Mouse (Mus musculus) heart, adult 2 months (tissue): ENCODE data around the gene Adm2. TPM values are rescaled to one million over a fixed set of nuclear protein-coding genes. Genes with fewer than 3 reads are reported as not detected.

Source experiments
- DNase-seq, 2 experiments: peaks; one replicate each; pipeline ENCODE4 v3.0.0; 2021
- H3K27ac ChIP-seq: fragments of 200-600 bp; 2 replicates; pipeline ENCODE4 v1.8.1; 2022
- H3K27me3 ChIP-seq: fragments of 200-500 bp; 2 replicates; pipeline ENCODE4 v1.6.1; 2012; ENCODE audit warnings: mild to moderate bottlenecking, low read length, inconsistent platforms, mixed read lengths; ENCODE audit not compliant: control insufficient read depth, insufficient read depth
- H3K36me3 ChIP-seq: fragments of 200-500 bp; 2 replicates; pipeline ENCODE4 v1.6.1; 2012; ENCODE audit warnings: low read length, inconsistent platforms; ENCODE audit not compliant: control insufficient read depth, insufficient read depth
- H3K4me1 ChIP-seq: fragments of 200-500 bp; 2 replicates; pipeline ENCODE4 v1.6.1; 2011; ENCODE audit warnings: low read length; ENCODE audit not compliant: control insufficient read depth, insufficient read depth
- H3K4me3 ChIP-seq: fragments of 200-600 bp; 2 replicates; pipeline ENCODE4 v1.8.1; 2022
- H3K79me2 ChIP-seq: fragments of 200-500 bp; replicated peaks from 2 replicates; pipeline ENCODE4 v1.6.1; 2012; ENCODE audit warnings: mild to moderate bottlenecking, inconsistent platforms, low read length, moderate library complexity, mixed read lengths; ENCODE audit not compliant: control insufficient read depth, insufficient read depth
- H3K9ac ChIP-seq: fragments of 200-500 bp; 2 replicates; pipeline ENCODE4 v1.6.1; 2012; ENCODE audit warnings: low read depth, mild to moderate bottlenecking, control low read depth, inconsistent platforms, low read length, mixed read lengths
- CTCF ChIP-seq: fragments of 200-600 bp; IDR thresholded peaks from 2 replicates; pipeline ENCODE4 v1.8.1; 2022; ENCODE audit warnings: antibody characterized with exemption, mild to moderate bottlenecking, moderate library complexity
- EP300 ChIP-seq: fragments of 200-500 bp; IDR thresholded peaks from 2 replicates; pipeline ENCODE4 v1.6.1; 2011; ENCODE audit warnings: low read depth, low read length, control low read depth; ENCODE audit not compliant: insufficient read depth
- POLR2A ChIP-seq: fragments of 200-500 bp; IDR thresholded peaks from 2 replicates; pipeline ENCODE4 v1.6.1; 2011; ENCODE audit warnings: mild to moderate bottlenecking, low read depth, low read length, control low read depth; ENCODE audit not compliant: insufficient read depth
- WGBS: fragments of 180-500 bp; shearing (Covaris S2); methylation state at CpG from one replicate; pipeline ENCODE4 v1.1.7; 2018; 5-methylcytosine and 5-hydroxymethylcytosine counted together
- intact Hi-C: fragments of 180-260 bp; cut with DNase I; formaldehyde crosslinking; loops from one replicate; pipeline ENCODE4 v1.15.1; 2025
- polyA plus RNA-seq: library from polyadenylated mRNA; depleted of rRNA; stranded (reverse); fragments of >200 nt; gene quantifications from 2 replicates; pipeline ENCODE4 v1.2.3, GENCODE M21; 2012
- total RNA-seq, 2 experiments: library from RNA; stranded (reverse); gene quantifications; 2 replicates each; pipeline ENCODE4 v1.2.3; 2021

Adm2 gene
- total and polyA plus RNA-seq, 3 experiments = not detected

DNA sequence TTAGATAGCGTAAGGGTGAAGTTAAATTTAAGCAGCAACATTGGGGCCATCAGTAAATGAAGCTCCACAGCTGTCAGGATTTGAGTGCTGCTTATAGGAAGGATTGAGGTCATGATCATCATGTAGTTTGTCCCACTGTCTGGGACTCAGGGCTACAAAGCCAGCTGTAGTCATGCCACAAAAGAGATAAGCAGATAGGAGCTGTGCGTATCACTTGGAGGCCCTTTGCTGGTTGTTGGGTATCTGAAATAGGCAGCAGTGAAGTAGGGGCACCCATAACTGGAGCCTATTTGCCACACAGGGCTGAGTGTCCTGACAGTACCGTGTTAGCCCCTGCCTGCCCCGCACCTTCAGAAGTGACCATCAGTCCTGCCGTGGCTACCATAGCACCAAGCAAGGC lies 37.0 kb upstream of the Adm2 start:
- Histone ChIP-seq H3K9ac (no peak overlapping the region), H3K36me3 (no peaks in the 10 kb centered on the region), H3K4me3 (no peak overlapping the region), H3K27me3 (no peaks in the 10 kb centered on the region), H3K4me1 (no peaks in the 10 kb centered on the region), H3K27ac (no peak overlapping the region), H3K79me2 (no peaks in the 10 kb centered on the region)
- intact Hi-C loops = no loop called here
- DNase-seq = no peak
- 95% methylated on average over 5 of the region's 5 CpGs for WGBS
- no peak for TF ChIP-seq POLR2A
- TF ChIP-seq EP300 = no peak
- no peak for TF ChIP-seq CTCF

DNA sequence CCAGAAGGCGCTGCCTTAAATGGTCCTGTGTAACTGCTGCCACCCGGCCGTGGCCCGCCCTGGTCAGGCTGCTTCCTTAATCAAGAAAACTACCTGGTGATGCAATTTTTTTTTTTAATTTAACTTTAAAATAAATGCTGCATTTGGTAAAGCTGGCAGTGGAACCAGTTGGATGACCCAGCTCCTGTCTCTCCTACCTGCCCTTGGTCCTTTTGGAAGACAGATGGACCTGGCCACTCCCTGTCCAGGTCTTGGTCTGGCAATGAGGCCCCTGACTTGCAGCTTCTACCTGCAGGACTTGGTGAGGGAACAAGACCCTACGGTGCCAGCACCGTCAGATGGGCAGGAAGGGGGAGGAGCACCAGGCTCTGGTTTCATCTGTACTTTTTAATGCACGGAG lies 36.4 kb upstream of the Adm2 start:
- no peak for TF ChIP-seq CTCF
- TF ChIP-seq EP300 = no peak
- no peak for TF ChIP-seq POLR2A
- H3K9ac ChIP-seq = no peak overlapping the region
- no peaks in the 10 kb centered on the region for H3K36me3 ChIP-seq
- H3K4me3 ChIP-seq = no peak overlapping the region
- WGBS = 71% methylated on average over 7 of the region's 7 CpGs
- H3K4me1 ChIP-seq = no peaks in the 10 kb centered on the region
- intact Hi-C loops = no loop called here
- no peaks in the 10 kb centered on the region for H3K27me3 ChIP-seq
- no peaks in the 10 kb centered on the region for H3K79me2 ChIP-seq
- no peak overlapping the region for H3K27ac ChIP-seq
- DNase-seq = no peak

DNA sequence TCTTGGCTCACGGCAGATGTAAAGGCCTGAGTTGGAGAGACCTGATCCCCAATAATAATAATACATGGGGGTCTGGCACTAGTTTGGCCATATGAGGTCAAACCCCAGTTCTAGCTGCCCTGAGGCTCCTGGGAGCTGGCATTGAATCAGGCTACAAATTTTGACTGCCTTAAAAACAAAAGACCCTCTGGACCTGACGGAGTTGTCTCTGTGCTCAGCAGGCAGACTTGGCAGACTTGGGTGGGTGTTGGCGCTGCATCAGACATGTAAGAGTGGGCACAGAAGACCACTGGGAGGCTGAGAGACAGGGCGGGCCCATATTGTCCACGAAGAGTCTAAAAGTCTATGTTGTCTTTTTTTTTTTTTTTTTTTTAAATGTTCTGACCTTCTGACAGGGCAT lies 35.9 kb upstream of the Adm2 start:
- Histone ChIP-seq H3K27ac (no peak overlapping the region), H3K4me3 (no peak overlapping the region), H3K79me2 (no peaks in the 10 kb centered on the region), H3K4me1 (no peaks in the 10 kb centered on the region), H3K27me3 (no peaks in the 10 kb centered on the region), H3K36me3 (no peaks in the 10 kb centered on the region), H3K9ac (no peak overlapping the region)
- whole genome bisulfite sequencing = 84% methylated on average over 5 of the region's 5 CpGs
- DNase-seq = no peak
- intact Hi-C loops = no loop called here
- TF ChIP-seq EP300 (no peak), POLR2A (no peak), CTCF (no peak)

DNA sequence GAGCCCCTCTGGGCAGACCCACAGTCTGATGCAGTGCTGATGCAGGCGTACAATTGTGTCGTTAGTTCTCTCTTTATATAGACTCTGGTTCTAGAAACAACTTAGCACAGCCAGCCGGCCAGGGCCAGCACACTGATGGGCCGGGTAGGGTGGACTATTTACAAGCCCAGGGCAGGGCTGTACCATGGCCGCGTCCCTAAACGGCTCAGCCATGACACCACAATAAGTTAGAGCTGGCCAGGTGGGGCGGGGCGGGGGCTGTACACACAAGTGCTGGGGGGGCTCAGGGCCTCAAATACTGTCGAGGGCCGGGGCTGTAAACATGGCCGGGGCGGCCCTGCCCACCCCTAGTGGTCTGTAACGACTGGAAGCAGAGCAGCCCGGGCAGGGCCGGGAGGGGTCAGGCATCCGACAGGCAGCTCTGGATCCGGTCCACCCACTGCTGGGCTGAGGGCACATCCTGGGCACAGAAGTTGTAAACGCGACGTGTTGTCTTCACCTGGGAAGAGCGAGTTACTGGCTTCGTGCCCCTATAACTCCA lies 34.2 kb upstream of the Adm2 start:
- Histone ChIP-seq H3K36me3 (no peaks in the 10 kb centered on the region), H3K27ac (no peak overlapping the region), H3K79me2 (no peaks in the 10 kb centered on the region), H3K9ac (no peak overlapping the region), H3K27me3 (no peaks in the 10 kb centered on the region), H3K4me3 (no peak overlapping the region), H3K4me1 (no peaks in the 10 kb centered on the region)
- intact Hi-C loops = no loop called here
- no peak for DNase-seq
- TF ChIP-seq CTCF (no peak), POLR2A (no peak), EP300 (no peak)
- WGBS = 74% methylated on average over 23 of the region's 23 CpGs

DNA sequence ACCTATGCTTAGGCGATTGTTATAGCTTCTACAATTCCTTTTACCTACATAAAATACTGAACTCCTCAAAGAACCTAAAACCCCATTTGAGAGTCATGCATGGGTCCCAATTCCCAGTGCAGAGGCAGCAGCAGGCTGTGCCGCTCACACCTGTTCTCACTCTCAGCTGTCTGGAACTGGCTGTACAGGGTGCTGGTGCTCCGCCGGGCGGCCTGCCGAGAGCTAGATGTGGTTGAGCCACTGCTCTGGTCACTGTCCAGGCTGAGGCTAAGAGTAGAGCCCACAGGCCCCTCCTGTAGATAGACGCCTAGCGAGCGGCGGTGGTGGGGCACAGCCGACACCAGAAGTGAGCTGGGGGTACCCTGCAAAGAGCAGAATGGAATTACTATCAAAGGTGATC lies 33.1 kb upstream of the Adm2 start:
- no peak overlapping the region for H3K27ac ChIP-seq
- no peaks in the 10 kb centered on the region for H3K4me1 ChIP-seq
- H3K79me2 ChIP-seq = no peaks in the 10 kb centered on the region
- TF ChIP-seq EP300 = no peak
- no peak for TF ChIP-seq CTCF
- no peak for TF ChIP-seq POLR2A
- no peak overlapping the region for H3K4me3 ChIP-seq
- WGBS = 94% methylated on average over 11 of the region's 11 CpGs
- DNase-seq = no peak
- H3K27me3 ChIP-seq = no peaks in the 10 kb centered on the region
- intact Hi-C loops = no loop called here
- no peaks in the 10 kb centered on the region for H3K36me3 ChIP-seq
- H3K9ac ChIP-seq = no peak overlapping the region

DNA sequence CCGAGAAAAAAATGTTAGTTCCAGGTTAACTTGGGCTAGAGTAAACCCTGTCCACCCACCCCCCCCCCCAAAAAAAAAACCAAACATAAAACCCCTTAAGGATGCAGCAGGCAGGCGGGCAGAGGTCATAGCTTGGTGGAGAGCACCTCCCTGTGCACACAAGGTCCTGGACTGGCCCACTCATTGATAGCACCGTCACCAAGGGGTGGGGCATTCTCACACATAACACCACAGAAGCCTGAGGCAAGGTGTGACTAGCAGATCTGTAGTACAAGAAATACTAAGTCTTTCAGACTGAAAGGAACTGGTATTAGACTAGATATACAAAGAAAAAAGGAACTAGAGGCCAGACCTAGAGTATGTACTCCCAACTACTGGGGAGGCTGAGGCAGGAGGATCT lies 31.0 kb upstream of the Adm2 start:
- H3K27me3 ChIP-seq = no peaks in the 10 kb centered on the region
- intact Hi-C loops = no loop called here
- H3K4me3 ChIP-seq = no peak overlapping the region
- no peak for DNase-seq
- no peak overlapping the region for H3K9ac ChIP-seq
- WGBS = 85% methylated on average over 3 of the region's 3 CpGs
- no peak overlapping the region for H3K27ac ChIP-seq
- peaks cover 2% of the 10 kb centered on the region for H3K4me1 ChIP-seq
- no peaks in the 10 kb centered on the region for H3K79me2 ChIP-seq
- TF ChIP-seq EP300 (no peak), POLR2A (no peak), CTCF (no peak)
- H3K36me3 ChIP-seq = no peaks in the 10 kb centered on the region

DNA sequence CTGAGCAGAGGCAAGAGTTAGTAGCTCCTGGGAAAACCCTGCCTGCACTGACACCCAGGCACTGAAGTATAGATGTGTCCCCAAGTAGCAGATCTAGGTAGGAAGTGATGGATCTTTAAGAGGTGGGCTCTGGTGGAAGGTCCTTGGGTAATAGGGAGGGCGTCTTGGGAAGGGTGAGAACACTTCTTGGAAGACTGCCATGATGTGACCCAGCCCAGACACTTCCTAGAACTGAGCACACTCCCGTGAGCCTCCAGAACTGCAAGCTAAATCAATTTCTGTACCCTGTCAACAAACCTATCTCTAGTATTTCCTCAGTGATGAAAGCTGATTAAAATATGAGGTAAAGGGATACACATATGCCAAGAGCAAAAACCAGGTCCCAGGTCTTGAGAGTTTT lies 29.7 kb upstream of the Adm2 start:
- no peaks in the 10 kb centered on the region for H3K79me2 ChIP-seq
- H3K36me3 ChIP-seq = no peaks in the 10 kb centered on the region
- 15% methylated on average over 2 of the region's 2 CpGs for WGBS
- H3K4me1 ChIP-seq = peaks cover 2% of the 10 kb centered on the region
- H3K9ac ChIP-seq = no peak overlapping the region
- H3K27ac ChIP-seq = no peak overlapping the region
- H3K4me3 ChIP-seq = no peak overlapping the region
- intact Hi-C loops = no loop called here
- DNase-seq = no peak
- no peaks in the 10 kb centered on the region for H3K27me3 ChIP-seq
- no peak for TF ChIP-seq POLR2A
- no peak for TF ChIP-seq CTCF
- TF ChIP-seq EP300 = no peak
